Mouse (Mus musculus) G1E (cell line): ENCODE data around the gene Fam71f2.

Experiments
- CTCF ChIP-seq: IDR thresholded peaks from 2 replicates; pipeline ENCODE4 v1.5.1; 2012; ENCODE audit warnings: low read depth, low read length, inconsistent platforms, mixed read lengths
- GATA1 ChIP-seq: IDR thresholded peaks from 2 replicates; pipeline ENCODE4 v1.6.1; 2012; ENCODE audit warnings: borderline replicate concordance, low read length, inconsistent platforms, mixed read lengths

DNA sequence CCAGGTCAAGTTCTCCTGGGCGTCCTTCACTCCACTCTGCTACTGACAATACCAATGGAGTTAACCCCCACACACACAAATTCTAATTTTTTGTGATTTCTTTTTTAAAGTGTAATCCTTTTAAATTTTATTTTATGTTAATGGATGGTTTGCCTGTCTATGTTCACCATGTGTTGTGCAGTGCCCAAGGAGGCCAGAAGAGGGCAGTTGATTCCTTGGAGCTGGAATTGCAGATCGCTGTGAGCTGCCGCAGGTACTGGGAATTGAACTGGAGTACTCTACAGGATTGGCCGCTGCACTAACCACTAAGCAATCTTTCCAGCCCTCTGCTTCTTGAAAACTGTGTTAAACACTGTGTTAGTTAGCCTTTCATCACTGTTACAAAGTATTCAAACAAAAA lies 26.1 kb downstream of the Fam71f2 start:
- no peak for TF ChIP-seq CTCF
- no peak for TF ChIP-seq GATA1
